Mouse (Mus musculus) heart, adult 2 months (tissue): Measurements from ENCODE around the gene Grin2a. TPM values are rescaled to one million over a fixed set of nuclear protein-coding genes. Genes with fewer than 3 reads are reported as not detected.

ENCODE experiments used
- DNase-seq, 2 experiments: peaks; one replicate each; pipeline ENCODE4 v3.0.0; 2021
- H3K27ac ChIP-seq: fragments of 200-600 bp; 2 replicates; pipeline ENCODE4 v1.8.1; 2022
- H3K27me3 ChIP-seq: fragments of 200-500 bp; 2 replicates; pipeline ENCODE4 v1.6.1; 2012; ENCODE audit warnings: mild to moderate bottlenecking, low read length, inconsistent platforms, mixed read lengths; ENCODE audit not compliant: control insufficient read depth, insufficient read depth
- H3K36me3 ChIP-seq: fragments of 200-500 bp; 2 replicates; pipeline ENCODE4 v1.6.1; 2012; ENCODE audit warnings: low read length, inconsistent platforms; ENCODE audit not compliant: control insufficient read depth, insufficient read depth
- H3K4me1 ChIP-seq: fragments of 200-500 bp; 2 replicates; pipeline ENCODE4 v1.6.1; 2011; ENCODE audit warnings: low read length; ENCODE audit not compliant: control insufficient read depth, insufficient read depth
- H3K4me3 ChIP-seq: fragments of 200-600 bp; 2 replicates; pipeline ENCODE4 v1.8.1; 2022
- H3K79me2 ChIP-seq: fragments of 200-500 bp; replicated peaks from 2 replicates; pipeline ENCODE4 v1.6.1; 2012; ENCODE audit warnings: mild to moderate bottlenecking, inconsistent platforms, low read length, moderate library complexity, mixed read lengths; ENCODE audit not compliant: control insufficient read depth, insufficient read depth
- H3K9ac ChIP-seq: fragments of 200-500 bp; 2 replicates; pipeline ENCODE4 v1.6.1; 2012; ENCODE audit warnings: low read depth, mild to moderate bottlenecking, control low read depth, inconsistent platforms, low read length, mixed read lengths
- CTCF ChIP-seq: fragments of 200-600 bp; IDR thresholded peaks from 2 replicates; pipeline ENCODE4 v1.8.1; 2022; ENCODE audit warnings: antibody characterized with exemption, mild to moderate bottlenecking, moderate library complexity
- EP300 ChIP-seq: fragments of 200-500 bp; IDR thresholded peaks from 2 replicates; pipeline ENCODE4 v1.6.1; 2011; ENCODE audit warnings: low read depth, low read length, control low read depth; ENCODE audit not compliant: insufficient read depth
- POLR2A ChIP-seq: fragments of 200-500 bp; IDR thresholded peaks from 2 replicates; pipeline ENCODE4 v1.6.1; 2011; ENCODE audit warnings: mild to moderate bottlenecking, low read depth, low read length, control low read depth; ENCODE audit not compliant: insufficient read depth
- WGBS: fragments of 180-500 bp; shearing (Covaris S2); methylation state at CpG from one replicate; pipeline ENCODE4 v1.1.7; 2018; 5-methylcytosine and 5-hydroxymethylcytosine counted together
- intact Hi-C: fragments of 180-260 bp; cut with DNase I; formaldehyde crosslinking; loops from one replicate; pipeline ENCODE4 v1.15.1; 2025
- polyA plus RNA-seq: library from polyadenylated mRNA; depleted of rRNA; stranded (reverse); fragments of >200 nt; gene quantifications from 2 replicates; pipeline ENCODE4 v1.2.3, GENCODE M21; 2012
- total RNA-seq, 2 experiments: library from RNA; stranded (reverse); gene quantifications; 2 replicates each; pipeline ENCODE4 v1.2.3; 2021

The Grin2a gene
- total and polyA plus RNA-seq, 3 experiments = 0.02 to 0.10 (median 0.07) TPM

DNA sequence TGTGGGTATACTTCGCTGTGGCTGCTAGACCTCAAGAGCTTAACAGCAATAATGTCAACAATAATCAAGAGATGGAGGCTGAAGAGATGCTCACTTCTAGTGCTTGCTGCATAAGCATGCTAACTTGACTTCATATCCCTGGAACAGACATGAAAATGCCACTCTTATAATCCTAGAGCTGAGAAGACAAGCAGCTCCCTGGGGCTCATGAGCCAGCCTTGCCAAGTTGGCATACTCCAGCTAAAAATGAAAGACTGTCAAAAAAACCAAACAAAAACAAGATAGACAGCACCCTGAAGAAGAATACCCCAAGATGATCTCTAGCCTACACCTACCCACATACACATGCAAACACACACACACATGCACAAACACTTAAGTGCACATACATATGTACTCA, 95.2 kb downstream of the Grin2a start:
- H3K27me3 ChIP-seq = no peaks in the 10 kb centered on the region
- no peaks in the 10 kb centered on the region for H3K36me3 ChIP-seq
- no peak overlapping the region for H3K27ac ChIP-seq
- 86% methylated on average over 1 of the region's 1 CpGs for WGBS
- no peak for TF ChIP-seq EP300
- TF ChIP-seq CTCF = no peak
- no peak for TF ChIP-seq POLR2A
- no peak for DNase-seq
- no peak overlapping the region for H3K4me3 ChIP-seq
- no peak overlapping the region for H3K9ac ChIP-seq
- no peaks in the 10 kb centered on the region for H3K4me1 ChIP-seq
- intact Hi-C loops = no loop called here
- no peaks in the 10 kb centered on the region for H3K79me2 ChIP-seq

DNA sequence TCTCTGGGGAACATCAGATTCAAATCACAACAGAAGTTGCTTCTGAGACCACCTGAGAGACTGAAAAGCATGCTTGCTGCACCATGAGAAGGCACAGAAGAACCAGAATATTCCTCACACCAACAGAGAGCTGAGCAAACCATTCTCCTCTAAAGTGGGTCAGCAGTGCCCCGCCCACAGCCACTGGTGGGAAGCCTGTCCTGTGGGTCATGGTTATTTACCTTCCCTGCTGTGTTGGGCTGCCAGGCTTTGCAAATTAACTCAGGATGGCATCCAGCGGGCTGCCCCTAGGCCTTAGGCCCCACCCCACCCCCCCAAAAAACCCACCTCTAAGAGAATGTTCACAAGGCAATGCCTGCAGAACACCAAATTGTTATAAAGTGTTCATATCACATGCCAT, 96.2 kb downstream of the Grin2a start:
- H3K9ac ChIP-seq = no peak overlapping the region
- intact Hi-C loops = no loop called here

DNA sequence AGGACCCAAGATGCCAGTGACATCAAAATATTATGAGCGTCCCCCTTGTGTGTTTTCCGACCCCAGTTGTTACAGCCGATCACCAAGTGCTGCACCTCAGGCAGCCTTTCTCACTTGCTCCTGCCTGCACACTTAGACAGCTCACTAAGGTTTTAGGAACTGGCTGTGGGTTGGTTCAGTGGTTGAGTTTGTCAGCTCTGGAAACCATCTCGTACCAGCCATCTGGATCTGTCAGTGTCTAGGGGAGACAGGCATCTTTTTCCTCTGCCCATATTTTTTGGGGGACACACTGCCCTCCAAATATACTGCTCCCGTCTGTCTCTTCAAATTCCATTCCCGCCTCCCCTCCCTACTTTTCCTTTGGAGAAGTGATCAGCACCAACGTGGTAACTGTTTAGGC, 99.8 kb downstream of the Grin2a start:
- no peak for TF ChIP-seq CTCF
- no peak for TF ChIP-seq POLR2A
- no peak for TF ChIP-seq EP300
- no peaks in the 10 kb centered on the region for H3K36me3 ChIP-seq
- no peaks in the 10 kb centered on the region for H3K27me3 ChIP-seq
- H3K4me1 ChIP-seq = no peaks in the 10 kb centered on the region
- no peaks in the 10 kb centered on the region for H3K79me2 ChIP-seq
- H3K4me3 ChIP-seq = no peak overlapping the region
- intact Hi-C loops = no loop called here
- H3K9ac ChIP-seq = no peak overlapping the region
- no peak overlapping the region for H3K27ac ChIP-seq
- 67% methylated on average over 7 of the region's 7 CpGs for WGBS
- DNase-seq = no peak

More for the DNA sequence above, 96.2 kb downstream of the Grin2a start:
- H3K36me3 ChIP-seq = no peaks in the 10 kb centered on the region
- no peak overlapping the region for H3K4me3 ChIP-seq
- WGBS = 74% methylated on average over 2 of the region's 2 CpGs
- no peaks in the 10 kb centered on the region for H3K79me2 ChIP-seq
- no peaks in the 10 kb centered on the region for H3K27me3 ChIP-seq
- H3K27ac ChIP-seq = no peak overlapping the region
- no peaks in the 10 kb centered on the region for H3K4me1 ChIP-seq
- TF ChIP-seq CTCF (no peak), EP300 (no peak), POLR2A (no peak)
- DNase-seq = no peak

DNA sequence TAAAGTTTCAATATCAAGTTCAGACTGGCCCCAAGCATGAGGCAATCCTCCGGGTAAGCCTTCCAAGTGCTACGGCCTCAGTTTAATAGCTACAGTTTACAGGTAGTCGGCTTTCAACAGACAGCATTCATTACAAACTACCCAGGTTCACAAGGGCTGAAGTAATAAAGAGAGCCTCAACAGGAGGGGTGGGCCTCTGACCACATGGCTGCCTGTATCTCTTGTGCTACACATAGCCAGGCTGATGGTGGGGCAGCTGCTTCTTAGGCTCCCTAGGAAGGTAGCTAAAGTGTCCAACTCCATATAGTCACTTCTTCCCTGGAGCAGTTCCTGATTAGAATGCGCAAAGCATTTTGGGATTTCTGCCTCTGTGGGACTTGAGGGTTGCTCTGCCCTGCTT, 109.2 kb downstream of the Grin2a start:
- 82% methylated on average over 4 of the region's 4 CpGs for WGBS
- intact Hi-C loops = no loop called here

DNA sequence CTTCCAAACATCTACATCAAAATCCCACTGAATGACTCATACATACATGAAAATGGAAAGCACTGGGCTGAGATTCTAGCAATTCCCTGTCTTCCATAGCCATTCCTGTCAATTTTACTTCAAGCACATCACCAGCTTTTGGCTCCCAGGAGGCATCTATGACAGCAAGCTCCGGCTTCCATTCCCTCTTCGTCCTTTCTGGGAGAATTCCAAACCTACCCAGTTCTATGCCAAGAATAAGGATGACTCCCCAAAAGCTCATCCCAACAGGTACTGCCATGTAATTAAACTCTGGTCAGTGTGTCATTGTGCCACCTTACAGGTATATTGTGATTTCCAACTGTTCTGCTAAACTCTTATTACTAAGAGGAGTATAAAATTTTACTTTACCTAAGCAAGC, 111.2 kb downstream of the Grin2a start:
- Histone ChIP-seq H3K27me3 (no peaks in the 10 kb centered on the region), H3K79me2 (no peaks in the 10 kb centered on the region), H3K4me1 (no peaks in the 10 kb centered on the region), H3K27ac (no peak overlapping the region), H3K4me3 (no peak overlapping the region), H3K36me3 (no peaks in the 10 kb centered on the region), H3K9ac (no peak overlapping the region)
- intact Hi-C loops = no loop called here
- DNase-seq = no peak
- 79% methylated on average over 2 of the region's 2 CpGs for WGBS
- TF ChIP-seq POLR2A (no peak), CTCF (no peak), EP300 (no peak)

More for the DNA sequence above, 109.2 kb downstream of the Grin2a start:
- no peak for DNase-seq
- H3K9ac ChIP-seq = no peak overlapping the region
- H3K27me3 ChIP-seq = no peaks in the 10 kb centered on the region
- TF ChIP-seq POLR2A (no peak), EP300 (no peak), CTCF (no peak)
- no peak overlapping the region for H3K27ac ChIP-seq
- no peaks in the 10 kb centered on the region for H3K36me3 ChIP-seq
- H3K4me1 ChIP-seq = no peaks in the 10 kb centered on the region
- H3K79me2 ChIP-seq = no peaks in the 10 kb centered on the region
- no peak overlapping the region for H3K4me3 ChIP-seq

DNA sequence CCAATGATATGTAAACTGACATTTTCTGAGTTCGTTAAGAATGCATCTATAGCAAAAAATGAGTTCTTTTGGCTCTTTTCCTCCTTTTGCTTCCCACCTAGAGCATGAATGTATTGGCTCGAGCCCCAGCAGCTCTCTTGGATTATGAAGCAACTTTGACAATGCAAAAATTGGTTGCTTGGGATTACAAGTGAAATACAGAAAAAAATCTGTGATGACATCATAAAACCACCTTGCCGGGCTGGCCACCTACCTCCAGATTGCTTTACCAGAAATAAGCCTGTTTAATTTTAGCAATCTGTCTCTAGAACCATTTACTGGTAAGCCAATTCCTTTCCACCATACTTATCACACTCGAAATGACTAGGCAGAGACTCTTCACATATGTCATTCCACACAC, 112.9 kb downstream of the Grin2a start:
- Histone ChIP-seq H3K79me2 (no peaks in the 10 kb centered on the region), H3K4me1 (no peaks in the 10 kb centered on the region), H3K9ac (no peak overlapping the region), H3K27ac (no peak overlapping the region), H3K27me3 (no peaks in the 10 kb centered on the region), H3K4me3 (no peak overlapping the region), H3K36me3 (no peaks in the 10 kb centered on the region)
- WGBS = 58% methylated on average over 4 of the region's 4 CpGs
- TF ChIP-seq CTCF (no peak), POLR2A (no peak), EP300 (no peak)
- intact Hi-C loops = no loop called here
- no peak for DNase-seq
